Mouse (Mus musculus): ENCODE results near the gene Nr2f2. TPM values are rescaled to one million over a fixed set of nuclear protein-coding genes. Genes with fewer than 3 reads are reported as not detected.

Nr2f2 gene
- 22.5 and 31.7 TPM in 2 replicates for polyA plus RNA-seq (2012; rRNA removed)

DNA sequence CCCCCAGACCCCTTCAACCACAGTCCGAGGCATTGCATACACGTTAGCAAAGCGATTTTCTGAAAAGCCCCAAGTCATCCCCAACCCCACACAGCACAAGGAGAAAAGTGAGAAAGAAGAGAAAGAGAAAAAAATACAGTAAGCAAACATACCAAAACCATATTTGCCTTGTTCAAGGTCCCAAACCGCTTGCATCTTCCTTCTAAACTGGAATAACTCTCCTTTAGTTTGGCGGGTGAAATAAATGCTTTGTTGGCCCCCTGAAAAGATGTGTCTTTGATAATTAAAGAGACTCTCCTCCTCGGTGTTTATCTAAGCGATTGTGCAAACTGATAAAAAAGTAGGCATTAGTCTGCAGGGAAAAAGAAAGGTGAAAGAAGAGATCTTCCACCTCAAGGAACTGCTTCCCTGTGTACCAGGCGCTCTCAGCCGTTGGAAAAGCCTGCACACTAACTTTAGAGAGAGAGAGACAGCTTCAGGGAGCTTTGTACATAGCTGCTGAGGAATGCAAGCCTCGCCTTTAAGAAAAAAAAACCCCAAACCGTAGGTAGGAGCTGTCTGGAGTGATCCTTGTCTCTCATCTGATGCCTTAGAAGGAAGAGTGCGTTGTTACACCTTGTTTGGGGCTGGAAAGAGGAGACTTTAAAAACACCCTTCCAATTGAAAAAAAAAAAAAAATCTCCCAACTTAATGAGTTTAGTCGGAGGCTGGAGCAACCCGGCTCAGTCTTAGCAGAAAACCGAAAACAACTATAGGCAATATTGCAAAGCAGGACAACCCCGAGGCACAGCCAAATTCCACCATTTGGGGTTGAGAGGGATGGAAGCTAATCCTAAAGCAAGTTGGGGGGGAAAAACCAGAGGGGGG, at the start of gene Nr2f2:
Gene Nr2f2 (minus strand): TSS at position 795 of the 867 bp plus-strand sequence.
- WGBS, result 10% methylated on average over 16 of the region's 16 CpGs
- no peak for DNase-seq (ENCODE audit: low read depth, low spot score)

DNA sequence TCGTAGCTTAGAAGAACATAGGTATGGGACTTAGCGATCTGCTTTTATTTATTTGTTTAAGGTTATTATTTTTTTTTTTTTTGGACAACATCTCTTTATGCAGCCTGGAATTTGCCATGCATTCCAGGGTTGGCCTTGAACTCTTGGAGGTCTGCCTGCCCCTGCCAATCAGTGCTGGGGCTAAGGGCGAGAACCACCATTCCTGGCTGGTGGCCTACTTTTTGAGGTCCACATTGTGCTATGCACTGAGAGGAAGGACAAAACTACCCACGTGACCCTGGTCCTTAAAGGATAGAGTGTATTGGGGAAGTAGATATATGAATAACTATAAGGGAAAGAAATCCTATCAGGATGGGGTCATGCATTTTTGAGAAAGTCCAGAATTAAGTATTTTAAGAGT, 47.9 kb upstream of the Nr2f2 start:
- 89% methylated on average over 4 of the region's 4 CpGs for WGBS
- no peak for DNase-seq (ENCODE audit: low read depth, low spot score)

DNA sequence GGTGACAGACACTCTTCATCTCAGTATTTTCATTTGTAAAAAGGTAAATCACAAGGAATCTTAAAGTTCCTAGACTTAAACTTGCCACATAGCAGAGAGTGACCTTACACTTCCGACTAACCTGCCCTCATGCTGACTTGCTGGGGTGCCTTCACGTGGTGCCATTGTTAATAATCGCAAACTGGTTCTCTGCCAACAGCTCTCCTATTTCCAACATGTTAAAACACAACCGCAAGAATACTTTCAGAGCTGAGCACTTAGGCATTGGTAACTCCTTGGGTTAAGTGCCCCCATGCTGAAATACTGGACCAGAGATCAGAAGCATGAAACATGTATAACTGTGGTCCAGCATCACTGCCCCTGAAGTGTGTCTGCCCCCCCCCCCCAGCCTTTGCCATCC, 47.1 kb upstream of the Nr2f2 start:
- DNase-seq (ENCODE audit: low read depth, low spot score), result no peak
- WGBS, result 90% methylated on average over 4 of the region's 4 CpGs

DNA sequence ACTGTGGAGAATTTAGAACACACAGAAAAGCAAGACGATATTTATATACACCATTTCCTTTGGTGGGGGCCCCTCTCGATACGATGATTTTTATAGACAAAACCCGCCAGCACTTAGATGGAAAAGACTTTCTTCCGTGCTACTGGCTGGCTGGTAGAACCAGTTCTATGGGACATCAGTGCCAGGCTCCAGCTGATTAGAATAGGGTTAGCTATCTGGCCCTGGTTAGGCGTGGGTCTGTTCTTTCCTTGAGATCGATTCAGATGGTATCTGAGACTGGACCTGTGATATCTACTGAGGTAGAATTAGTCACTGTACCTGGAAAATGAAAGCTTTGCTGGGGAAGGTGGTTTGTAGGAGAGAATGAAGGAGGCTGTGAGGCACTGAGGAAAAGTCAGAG, 46.4 kb upstream of the Nr2f2 start:
- DNase-seq (ENCODE audit: low read depth, low spot score), result no peak
- 65% methylated on average over 7 of the region's 7 CpGs for WGBS

DNA sequence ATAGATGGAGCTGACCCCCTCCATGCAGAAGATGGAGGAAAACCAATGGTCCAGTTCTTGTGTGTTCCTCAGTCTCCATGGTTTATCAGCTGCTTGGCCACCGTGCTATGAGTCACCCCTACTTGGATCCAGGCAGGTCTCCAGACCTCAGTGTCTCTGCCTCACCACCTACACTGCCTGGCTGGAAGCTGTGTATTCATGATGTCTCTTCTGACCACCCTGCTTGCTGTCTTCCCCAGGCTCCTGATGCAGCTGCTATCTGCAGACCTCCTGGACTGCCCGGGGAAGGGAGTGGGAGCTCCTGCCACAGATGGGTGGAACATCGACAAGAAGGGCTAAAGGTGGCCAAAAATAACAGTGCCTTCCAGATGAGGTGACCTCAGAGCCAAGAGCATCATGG, 43.8 kb upstream of the Nr2f2 start:
- DNase-seq (ENCODE audit: low read depth, low spot score), result no peak
- WGBS, result 46% methylated on average over 3 of the region's 3 CpGs

DNA sequence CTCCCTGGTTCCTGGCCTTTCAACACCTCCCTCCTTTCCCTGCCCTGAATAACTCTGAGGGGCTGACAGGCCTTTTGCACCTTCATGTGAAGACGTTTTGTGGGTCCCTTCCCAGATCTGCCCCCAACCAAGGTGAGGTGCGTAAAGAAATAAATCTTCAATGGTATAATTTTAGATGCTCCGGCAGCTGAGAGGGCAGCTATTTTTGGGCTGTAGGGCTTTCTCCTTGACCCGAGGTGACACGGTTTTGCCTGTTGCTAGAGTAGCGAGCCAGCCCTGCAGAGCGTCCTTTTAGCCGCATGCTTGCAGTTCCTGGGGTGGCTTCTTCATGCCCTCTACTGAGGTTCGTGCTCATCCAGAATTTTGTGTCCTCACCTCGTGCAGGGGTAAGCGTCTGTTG, 43.4 kb upstream of the Nr2f2 start:
- 86% methylated on average over 11 of the region's 11 CpGs for WGBS
- DNase-seq (ENCODE audit: low read depth, low spot score), result no peak

DNA sequence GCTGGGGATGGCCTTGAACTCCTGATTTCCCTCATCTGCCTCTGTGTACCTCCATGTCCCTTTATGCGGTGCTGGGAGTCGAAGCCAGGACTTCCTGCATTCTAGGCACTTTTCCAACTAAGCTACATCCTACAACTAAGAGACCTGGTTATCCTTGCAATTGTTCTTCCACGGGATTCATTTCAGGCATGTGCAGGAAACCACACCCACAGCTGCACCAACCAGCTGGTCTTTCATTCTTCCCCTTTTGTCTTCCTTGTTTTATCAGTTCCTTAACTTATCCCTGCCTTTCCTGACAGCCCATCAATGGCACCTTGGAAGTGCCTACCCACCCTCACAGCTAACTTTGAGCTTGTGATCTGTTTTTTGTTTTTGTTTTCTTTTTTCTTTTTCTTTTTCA, 42.3 kb upstream of the Nr2f2 start:
- WGBS, result 58% methylated on average over 3 of the region's 3 CpGs
- DNase-seq (ENCODE audit: low read depth, low spot score), result no peak

DNA sequence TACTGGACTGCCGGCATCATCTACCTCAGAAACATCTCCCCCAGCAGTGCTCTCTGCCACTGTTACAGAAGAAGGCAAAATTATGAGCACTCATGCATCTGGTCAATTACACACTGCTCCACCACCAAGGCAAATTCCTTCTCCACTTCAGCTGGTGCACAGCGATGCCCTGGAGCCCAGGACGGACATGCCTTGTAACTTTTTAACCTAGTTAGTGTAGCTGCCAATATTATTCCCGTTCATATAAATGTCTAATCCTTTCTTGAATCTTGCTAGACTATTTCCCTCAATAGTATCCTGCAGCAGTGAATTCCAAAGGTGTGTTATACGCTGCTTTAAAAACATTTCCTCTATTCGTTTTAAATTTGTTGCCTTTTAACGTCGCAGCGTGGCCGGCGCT, 40.6 kb upstream of the Nr2f2 start:
- 81% methylated on average over 11 of the region's 11 CpGs for WGBS
- no peak for DNase-seq (ENCODE audit: low read depth, low spot score)

DNA sequence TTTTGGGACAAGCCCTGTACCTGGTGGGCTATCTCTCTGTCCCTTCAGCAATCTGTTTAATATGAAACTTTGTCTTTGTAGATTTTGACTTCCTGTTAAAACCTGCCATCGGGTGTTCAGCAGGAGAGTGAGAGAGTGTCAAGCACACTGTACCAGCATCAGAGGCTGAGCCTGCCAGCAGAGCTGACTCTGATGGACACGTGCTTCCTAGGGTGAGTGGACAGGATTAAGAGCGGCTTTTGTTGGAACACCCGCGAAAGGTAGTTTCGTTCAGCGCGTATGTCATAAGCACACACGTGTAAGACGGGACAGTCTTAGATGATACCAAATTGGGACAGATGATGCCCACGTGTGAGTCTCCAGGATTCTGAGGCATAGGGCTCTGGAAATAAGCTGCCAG, 40.0 kb upstream of the Nr2f2 start:
- 91% methylated on average over 11 of the region's 11 CpGs for WGBS
- DNase-seq (ENCODE audit: low read depth, low spot score), result no peak

DNA sequence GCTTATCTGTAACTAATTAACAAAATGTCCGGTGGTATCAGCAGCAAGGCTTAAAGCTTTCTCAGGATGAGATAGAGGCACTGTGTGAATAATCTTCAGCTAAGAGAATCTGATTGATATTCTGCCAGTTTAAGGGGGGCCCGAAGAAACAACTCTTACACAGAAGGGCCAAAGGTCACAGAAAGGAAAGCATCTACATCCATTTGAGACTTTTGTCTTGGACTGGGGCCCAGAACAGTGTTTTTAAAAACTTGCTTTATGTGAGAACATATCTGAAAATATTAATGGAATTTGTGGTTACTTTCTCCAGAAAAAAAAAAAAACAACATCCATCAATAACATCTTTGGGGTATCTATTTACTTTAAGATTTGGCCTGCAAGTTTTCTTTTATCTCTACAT, 38.9 kb upstream of the Nr2f2 start:
- WGBS, result 41% methylated on average over 2 of the region's 2 CpGs
- no peak for DNase-seq (ENCODE audit: low read depth, low spot score)

DNA sequence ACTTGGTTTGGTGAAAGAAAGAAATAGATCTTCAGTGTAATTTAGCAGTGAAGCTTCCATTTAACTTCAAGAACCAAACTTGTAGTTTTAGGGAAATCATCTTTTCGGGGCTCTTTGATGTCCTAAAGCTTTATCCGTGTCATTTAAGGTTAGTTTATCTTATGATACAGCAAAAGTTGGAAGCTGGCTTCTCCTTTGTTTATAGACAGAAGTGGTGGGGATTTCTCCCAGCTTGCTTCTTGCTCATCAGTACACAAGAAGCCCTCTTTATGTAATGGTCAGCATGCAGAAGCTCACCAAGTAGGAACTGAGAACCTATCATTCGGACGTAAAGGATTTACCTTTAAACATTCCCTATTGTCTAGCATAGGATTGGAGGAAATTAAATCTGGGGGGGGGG, 16.3 kb upstream of the Nr2f2 start:
- DNase-seq (ENCODE audit: low read depth, low spot score), result no peak
- WGBS, result 77% methylated on average over 4 of the region's 4 CpGs

DNA sequence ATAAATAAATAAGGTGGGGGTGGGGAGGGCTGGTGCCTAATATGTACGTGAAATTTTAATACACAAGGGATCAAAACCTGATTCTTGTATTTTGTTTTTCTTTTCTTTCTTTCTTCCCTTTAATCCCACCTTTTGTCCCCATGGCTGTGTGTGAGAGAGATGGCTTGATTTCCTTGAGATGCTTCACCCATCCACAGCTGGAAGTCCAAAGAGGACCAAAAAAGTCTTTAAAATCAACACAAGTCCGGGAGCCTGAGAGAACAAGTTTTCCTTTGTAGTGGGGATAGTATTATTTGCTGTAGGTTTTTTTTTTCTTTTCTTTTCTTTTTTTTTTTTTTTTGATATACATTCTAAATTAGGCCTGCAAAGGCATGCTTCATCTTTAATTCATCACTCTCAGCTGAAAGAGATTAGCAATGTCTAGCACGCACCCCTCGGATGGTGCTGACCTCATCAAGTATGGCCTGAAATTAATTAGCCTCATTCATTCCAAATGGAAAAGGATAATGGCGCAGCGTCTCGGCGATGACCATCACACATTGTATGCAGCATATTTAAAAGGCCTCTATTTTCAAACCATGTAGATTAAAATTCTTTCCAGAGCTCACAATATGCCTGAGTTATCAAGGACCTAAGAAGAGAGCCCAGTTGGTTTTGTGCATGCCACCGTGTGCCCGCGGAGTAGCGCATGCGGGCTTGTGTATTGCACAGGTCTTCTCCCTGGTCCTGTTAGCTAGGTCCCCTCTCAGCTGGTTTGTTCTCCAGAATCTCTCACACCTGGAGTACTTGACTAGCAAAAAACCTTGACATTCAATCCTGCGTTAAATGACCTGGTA, 15.1 kb upstream of the Nr2f2 start:
- no peak for DNase-seq (ENCODE audit: low read depth, low spot score)
- 95% methylated on average over 14 of the region's 14 CpGs for WGBS

DNA sequence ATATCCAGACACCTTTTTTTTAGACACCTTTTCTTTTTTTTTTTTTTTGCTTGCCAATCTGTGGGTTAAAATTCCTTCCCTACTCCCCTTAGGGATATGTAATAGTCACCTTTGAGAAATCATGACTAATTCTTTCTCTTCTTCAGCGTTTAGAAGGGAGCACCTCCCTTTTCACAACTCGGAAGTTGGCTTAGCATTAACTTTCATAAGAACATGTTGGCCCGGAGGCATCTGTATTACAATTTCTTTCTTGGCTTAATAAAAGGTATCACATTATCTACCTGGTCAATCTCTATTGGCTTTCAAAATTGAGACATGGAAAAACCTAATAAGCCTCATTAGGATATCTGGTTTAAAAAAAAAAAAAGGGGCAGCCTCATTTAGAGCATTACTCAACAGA, 14.4 kb upstream of the Nr2f2 start:
- 76% methylated on average over 3 of the region's 3 CpGs for WGBS
- DNase-seq (ENCODE audit: low read depth, low spot score), result no peak

DNA sequence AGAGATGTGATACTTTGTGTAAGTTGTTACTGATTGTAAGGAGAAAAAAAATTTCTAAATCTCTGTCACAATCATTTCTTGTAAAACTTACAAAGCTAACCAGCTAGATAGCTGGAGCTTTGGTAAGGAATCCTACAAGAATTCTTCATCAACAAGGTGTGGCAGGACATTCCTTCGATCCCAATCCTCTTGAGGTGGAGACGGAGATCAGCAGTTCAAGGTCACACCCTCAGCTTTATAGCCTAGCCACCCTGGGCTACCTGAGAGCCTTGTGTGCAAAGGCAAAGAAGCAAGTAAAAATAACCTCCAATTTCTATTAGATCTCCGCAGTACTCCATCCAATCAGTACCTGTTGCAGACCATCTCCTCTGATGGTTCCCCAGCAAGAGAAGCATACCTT, 13.7 kb upstream of the Nr2f2 start:
- no peak for DNase-seq (ENCODE audit: low read depth, low spot score)
- 51% methylated on average over 3 of the region's 3 CpGs for WGBS

DNA sequence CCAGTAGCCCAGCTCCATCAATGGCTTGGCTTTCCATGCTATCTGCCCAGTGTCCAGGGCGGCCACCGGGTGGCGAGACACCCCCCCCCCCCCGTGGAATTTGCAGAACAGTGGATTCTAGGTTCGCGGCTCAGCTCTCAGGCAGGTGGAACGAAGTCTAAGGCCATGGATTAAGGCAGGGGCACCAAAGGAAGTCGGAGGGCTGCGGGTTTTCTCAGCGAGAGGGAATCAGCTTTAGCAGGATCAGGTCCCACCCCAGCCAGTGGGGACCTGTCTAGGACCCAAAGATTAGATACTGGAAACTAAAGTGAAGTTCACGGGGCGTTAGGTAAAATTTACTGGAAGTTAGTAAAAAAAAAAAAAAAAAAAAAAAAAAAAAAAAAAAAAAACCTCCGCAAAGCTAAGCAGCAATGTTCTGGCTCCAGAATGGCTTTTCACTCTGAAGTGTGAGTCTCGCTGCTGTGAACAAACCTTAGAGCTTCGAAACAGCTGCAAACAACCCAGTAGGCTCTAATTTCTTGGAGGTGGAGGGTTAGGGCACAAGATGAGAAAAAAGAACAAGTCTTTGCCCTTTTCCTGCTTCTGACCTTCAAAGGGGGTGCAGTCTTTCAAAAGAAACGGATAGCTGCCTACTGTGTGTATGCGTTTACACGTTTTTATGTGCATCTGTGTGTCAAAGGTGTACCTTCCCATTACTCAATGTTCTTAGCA, 4.2 kb upstream of the Nr2f2 start:
- WGBS, result 37% methylated on average over 18 of the region's 18 CpGs
- DNase-seq (ENCODE audit: low read depth, low spot score), result no peak

DNA sequence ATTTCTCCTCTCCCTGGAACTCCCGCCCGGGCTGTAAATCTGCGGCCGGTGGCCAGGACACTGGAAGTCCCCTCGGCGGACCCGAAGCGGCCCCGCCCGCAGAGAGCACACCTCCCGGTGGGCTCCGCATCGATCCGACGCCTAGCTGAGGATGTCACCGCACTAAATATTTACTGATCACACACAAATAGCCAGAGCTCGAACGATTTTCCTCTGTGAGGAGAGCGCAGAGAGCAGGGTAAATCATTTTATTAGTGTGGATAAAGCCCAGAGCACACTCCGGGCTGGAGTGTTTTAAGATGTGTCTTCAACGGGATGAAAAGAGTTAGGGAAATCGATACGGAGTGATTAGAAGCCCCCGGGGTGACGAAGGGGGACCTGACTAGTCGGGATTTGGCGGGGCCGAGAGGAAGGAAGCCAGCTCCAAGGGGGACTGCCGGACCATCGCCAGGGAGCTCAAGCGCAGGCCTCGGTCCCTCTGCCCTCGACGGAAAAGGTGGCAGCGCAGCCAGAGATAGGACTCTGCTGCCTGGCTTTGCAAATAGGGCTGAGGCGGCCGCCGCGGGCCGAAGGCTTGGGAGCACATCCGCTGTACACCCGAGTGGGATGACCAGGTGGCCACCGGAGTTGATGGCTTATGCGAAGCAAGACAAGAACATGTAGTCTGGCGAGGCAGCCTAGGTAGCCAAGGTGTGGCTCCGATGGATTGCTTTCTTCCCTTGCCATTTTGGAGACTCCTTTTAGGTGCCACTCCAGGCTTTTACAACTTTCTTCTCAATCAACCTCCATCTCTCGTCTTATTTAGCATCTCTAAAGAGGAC, 3.4 kb upstream of the Nr2f2 start:
- DNase-seq (ENCODE audit: low read depth, low spot score), result no peak
- 7% methylated on average over 47 of the region's 47 CpGs for WGBS

DNA sequence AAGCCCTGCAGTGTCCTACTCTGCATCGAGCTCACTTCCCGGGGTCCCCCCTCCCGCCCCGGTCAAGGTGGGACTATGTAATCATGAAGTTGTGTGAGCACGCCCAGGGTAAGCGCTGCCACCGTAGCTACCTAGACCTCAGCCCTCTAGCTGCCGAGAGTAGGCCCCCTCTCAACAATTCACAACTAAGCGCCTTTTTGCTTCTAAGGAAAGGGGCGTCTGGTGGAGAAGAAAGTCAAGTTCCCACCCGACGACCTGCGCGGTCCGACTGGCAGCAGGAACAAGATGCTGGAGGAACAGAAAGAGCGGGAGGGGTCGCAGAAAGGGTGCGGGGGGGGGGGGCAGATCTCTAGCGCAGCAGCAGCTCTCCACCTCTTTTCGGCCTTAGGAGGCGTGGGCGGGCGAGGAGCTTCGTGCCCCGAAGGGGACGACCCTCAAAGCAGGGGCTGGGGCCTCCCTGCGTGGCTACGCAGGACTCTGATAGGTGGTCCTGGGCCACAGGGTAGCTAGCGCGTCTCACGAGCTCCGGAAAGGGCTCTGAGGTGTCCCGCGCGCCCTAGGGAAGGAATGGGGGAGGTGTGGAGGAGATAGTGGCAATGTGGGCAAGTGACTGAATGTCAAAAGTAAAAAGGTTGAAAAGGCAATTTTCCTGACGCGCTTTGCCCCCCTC, 2.7 kb upstream of the Nr2f2 start:
- 30% methylated on average over 37 of the region's 37 CpGs for WGBS
- no peak for DNase-seq (ENCODE audit: low read depth, low spot score)

DNA sequence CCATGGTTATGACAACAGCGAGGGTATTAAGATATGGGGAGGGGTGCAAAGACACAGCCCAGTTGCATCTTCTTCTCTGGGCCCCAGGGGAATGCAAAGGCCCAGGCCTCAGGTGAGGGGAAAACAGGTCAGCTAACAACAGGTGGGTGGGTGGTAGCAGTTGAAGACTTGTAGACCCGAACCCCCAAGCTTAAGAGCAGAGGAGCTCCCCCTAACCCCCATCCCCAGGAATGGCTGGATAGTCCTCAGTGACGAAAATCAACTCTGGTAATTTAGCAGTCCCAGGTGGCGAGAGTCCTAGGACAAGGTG, 2.2 kb upstream of the Nr2f2 start:
- 84% methylated on average over 4 of the region's 4 CpGs for WGBS
- DNase-seq (ENCODE audit: low read depth, low spot score), result no peak

DNA sequence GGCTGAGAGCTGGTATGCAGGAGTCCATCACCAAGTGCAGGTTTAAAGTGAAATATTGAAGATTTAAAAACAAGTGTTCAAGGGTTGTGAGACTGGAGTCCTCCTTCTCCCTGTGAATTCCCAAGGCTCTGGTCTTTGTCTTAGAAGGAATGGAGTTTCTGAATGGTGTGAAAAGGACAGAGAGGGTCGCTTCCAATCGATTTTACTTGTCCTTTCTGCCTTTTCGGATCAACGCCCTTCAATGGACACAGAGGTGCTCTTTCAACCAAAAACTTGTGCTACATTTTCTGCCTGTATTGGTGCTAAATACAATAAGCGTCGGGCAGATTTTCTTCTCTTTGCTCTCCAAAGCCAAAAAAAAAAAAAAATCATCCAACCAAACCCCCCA, 1.7 kb upstream of the Nr2f2 start:
- DNase-seq (ENCODE audit: low read depth, low spot score), result no peak

More for the DNA sequence above, 1.7 kb upstream of the Nr2f2 start:
- WGBS, result 79% methylated on average over 6 of the region's 6 CpGs
